Mouse (Mus musculus): ENCODE measurements around the gene Mrpl40. TPM values are rescaled to one million over a fixed set of nuclear protein-coding genes. Genes with fewer than 3 reads are reported as not detected.
"Not testable (repeated sequence)": the region's sequence is repeated elsewhere in the genome, so short reads cannot be mapped to it uniquely, and the experiment has no call there.

The Mrpl40 gene
- total and polyA plus RNA-seq, 2 experiments from 2014 or later: 27.6 to 78.4 TPM

DNA sequence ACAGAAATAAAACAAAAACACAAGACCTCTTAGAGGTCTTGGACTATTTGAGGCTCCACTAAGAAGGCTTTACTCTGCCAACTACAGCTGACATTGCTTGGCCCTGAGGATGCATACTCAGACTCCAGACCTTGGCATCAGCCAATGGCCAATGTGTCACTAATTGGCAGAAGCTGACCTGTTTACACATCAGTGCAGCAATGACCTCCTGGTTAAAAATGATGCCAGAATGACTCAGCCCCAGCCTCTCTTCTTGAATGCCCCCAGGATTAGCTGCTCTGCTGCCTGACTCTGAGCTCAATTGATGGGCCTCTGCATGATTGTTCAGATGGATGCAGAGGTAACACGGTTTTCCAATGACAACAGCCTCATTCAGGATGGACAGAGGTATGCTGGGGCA, 16.5 kb downstream of the Mrpl40 start:
- Histone ChIP-seq H3K4me3 (ENCODE audit: low read depth, low read length) (no peak overlapping the region), H3K9ac (replicated peaks; ENCODE audit: low read length, poor library complexity, severe bottlenecking) (no peak overlapping the region), H3K27ac (ENCODE audit: low read depth, low read length) (no peak overlapping the region), H3K36me3 (ENCODE audit: insufficient read depth, low read length) (no peaks in the 10 kb centered on the region), H3K9me3 (ENCODE audit: low read length) (no peaks in the 10 kb centered on the region), H3K27me3 (ENCODE audit: insufficient read depth, low read length) (no peaks in the 10 kb centered on the region), H3K4me1 (ENCODE audit: insufficient read depth, low read length) (no peaks in the 10 kb centered on the region), H3K4me2 (ENCODE audit: low read depth, low read length, poor library complexity, severe bottlenecking) (no peak overlapping the region)
- 48% methylated on average over 1 of the region's 1 CpGs for WGBS
- DNase-seq (ENCODE audit: low spot score): peak; percentile 26
- no peak for TF ChIP-seq CTCF (IDR thresholded peaks at IDR 0.05)
- no peak for ATAC-seq (ENCODE audit: low FRiP score)

DNA sequence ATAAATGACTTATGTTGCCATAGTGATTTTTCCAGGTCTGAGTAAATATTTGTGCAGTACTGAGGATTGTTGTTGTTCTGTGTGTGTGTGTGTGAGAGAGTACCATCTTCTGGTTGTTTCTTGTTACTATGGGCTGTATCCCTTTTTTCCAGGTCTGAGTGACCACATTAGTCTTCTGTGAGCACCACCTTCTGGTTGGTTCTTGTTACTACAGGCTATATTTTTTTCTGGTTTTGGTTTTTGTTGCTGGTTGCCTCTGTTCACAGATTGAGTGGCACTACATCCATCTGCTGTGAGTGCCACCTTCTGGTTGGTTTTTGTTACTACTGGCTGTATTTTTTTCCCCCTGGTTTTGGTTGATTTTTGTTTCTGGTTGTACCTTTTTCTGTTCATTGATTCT, 18.1 kb downstream of the Mrpl40 start:
- Histone ChIP-seq H3K4me2 (ENCODE audit: low read depth, low read length, poor library complexity, severe bottlenecking) (no peak overlapping the region), H3K9me3 (ENCODE audit: low read length) (no peaks in the 10 kb centered on the region), H3K4me3 (ENCODE audit: low read depth, low read length) (no peak overlapping the region), H3K36me3 (ENCODE audit: insufficient read depth, low read length) (no peaks in the 10 kb centered on the region), H3K4me1 (ENCODE audit: insufficient read depth, low read length) (no peaks in the 10 kb centered on the region), H3K27me3 (ENCODE audit: insufficient read depth, low read length) (no peaks in the 10 kb centered on the region), H3K27ac (ENCODE audit: low read depth, low read length) (no peak overlapping the region), H3K9ac (replicated peaks; ENCODE audit: low read length, poor library complexity, severe bottlenecking) (no peak overlapping the region)
- DNase-seq (ENCODE audit: low spot score) (peak; percentile 88), ATAC-seq (ENCODE audit: low FRiP score) (peak; percentile 87)
- peak; percentile 79 for TF ChIP-seq CTCF (IDR thresholded peaks at IDR 0.05)

DNA sequence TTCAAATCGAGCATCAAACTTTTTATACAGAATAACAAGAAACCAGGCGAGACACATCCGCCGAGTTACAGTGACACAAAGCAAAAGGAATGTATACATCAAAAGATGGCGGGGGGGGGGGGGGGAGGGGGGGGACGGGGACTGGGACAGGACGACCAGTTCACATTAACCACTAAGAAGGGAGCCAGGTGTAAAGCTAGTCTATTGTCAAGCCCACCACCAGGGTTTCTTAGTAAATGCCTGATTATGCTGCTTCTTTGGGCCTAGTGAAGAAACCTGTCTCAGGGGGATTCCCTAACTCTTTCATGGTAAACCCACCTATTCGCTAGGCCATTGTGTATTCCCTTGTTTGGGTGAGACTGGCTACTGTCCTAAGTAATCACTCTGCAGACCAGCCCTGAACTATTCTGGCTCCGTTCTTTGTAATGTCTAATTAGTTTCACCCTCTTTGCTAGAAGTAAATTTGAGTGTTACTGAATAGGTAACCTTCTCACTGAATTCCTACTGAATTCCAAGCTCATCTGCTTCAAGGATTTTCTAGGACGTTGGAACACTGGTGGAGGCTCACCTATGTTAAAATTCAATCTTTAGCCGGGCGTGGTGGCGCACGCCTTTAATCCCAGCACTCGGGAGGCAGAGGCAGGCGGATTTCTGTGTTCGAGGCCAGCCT, 27.0 kb downstream of the Mrpl40 start:
- H3K9ac ChIP-seq (replicated peaks; ENCODE audit: low read length, poor library complexity, severe bottlenecking); DNase-seq (ENCODE audit: low spot score); H3K9me3 ChIP-seq (ENCODE audit: low read length); H3K4me1 ChIP-seq (ENCODE audit: insufficient read depth, low read length); H3K4me2 ChIP-seq (ENCODE audit: low read depth, low read length, poor library complexity, severe bottlenecking); H3K27ac ChIP-seq (ENCODE audit: low read depth, low read length); H3K4me3 ChIP-seq (ENCODE audit: low read depth, low read length); ATAC-seq (ENCODE audit: low FRiP score); H3K27me3 ChIP-seq (ENCODE audit: insufficient read depth, low read length); H3K36me3 ChIP-seq (ENCODE audit: insufficient read depth, low read length): not testable (repeated sequence)
- 91% methylated on average over 15 of the region's 17 CpGs for WGBS

DNA sequence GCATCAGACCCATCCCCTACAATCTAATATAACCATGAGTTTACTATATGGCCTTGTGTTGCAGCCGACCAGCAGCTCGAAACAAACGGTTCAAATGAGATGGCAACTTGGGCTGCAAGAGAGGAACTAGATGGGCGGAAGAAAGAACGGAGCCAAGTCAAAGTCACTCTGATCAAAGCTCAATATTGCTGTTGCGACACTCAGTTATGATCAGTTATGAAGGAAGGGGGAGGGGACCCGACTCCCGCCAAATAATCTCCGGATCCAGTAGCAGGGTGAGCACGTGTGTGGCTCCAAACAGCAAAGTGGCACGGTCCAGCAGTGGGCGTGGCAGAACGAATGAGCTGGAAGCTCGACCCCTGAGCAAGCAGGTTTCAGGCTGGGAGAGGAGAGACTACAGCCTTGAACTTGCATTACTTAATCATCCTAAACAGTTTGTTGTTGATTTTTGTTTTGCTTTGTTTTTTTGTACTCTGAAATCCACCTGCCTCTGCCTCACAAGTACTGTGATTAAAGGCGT, 30.3 kb downstream of the Mrpl40 start:
- WGBS: 93% methylated on average over 15 of the region's 15 CpGs
- DNase-seq (ENCODE audit: low spot score) (no peak), ATAC-seq (ENCODE audit: low FRiP score) (no peak)
- Histone ChIP-seq H3K9me3 (ENCODE audit: low read length) (no peaks in the 10 kb centered on the region), H3K36me3 (ENCODE audit: insufficient read depth, low read length) (no peaks in the 10 kb centered on the region), H3K9ac (replicated peaks; ENCODE audit: low read length, poor library complexity, severe bottlenecking) (no peak overlapping the region), H3K4me1 (ENCODE audit: insufficient read depth, low read length) (no peaks in the 10 kb centered on the region), H3K27ac (ENCODE audit: low read depth, low read length) (no peak overlapping the region), H3K4me3 (ENCODE audit: low read depth, low read length) (no peak overlapping the region), H3K4me2 (ENCODE audit: low read depth, low read length, poor library complexity, severe bottlenecking) (no peak overlapping the region), H3K27me3 (ENCODE audit: insufficient read depth, low read length) (no peaks in the 10 kb centered on the region)
- no peak for TF ChIP-seq CTCF (IDR thresholded peaks at IDR 0.05)

DNA sequence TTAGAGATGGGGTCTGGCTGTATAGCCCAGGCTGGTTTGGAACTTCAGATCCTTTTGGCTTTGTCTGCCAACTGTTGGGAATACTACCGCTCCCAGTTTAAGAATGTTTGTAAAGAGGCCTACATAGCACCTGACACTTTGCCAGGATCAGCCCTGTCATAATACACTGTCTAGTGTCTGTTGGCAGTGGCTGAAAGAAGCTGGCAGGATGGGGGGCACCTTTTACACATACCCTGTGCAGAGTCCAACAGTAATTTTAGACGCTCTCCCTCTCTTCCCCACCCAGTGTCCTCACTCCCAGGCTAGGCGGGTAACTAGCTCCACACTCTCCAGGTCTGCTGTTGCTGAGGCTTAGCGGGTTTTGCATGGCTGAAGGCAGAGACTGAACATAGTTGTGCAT, 38.3 kb downstream of the Mrpl40 start:
- ATAC-seq (ENCODE audit: low FRiP score) (no peak), DNase-seq (ENCODE audit: low spot score) (no peak)
- Histone ChIP-seq H3K9me3 (ENCODE audit: low read length) (no peaks in the 10 kb centered on the region), H3K27ac (ENCODE audit: low read depth, low read length) (no peak overlapping the region), H3K9ac (replicated peaks; ENCODE audit: low read length, poor library complexity, severe bottlenecking) (no peak overlapping the region), H3K36me3 (ENCODE audit: insufficient read depth, low read length) (peaks cover 14% of the 10 kb centered on the region), H3K4me2 (ENCODE audit: low read depth, low read length, poor library complexity, severe bottlenecking) (no peak overlapping the region), H3K4me3 (ENCODE audit: low read depth, low read length) (no peak overlapping the region), H3K27me3 (ENCODE audit: insufficient read depth, low read length) (no peaks in the 10 kb centered on the region), H3K4me1 (ENCODE audit: insufficient read depth, low read length) (no peaks in the 10 kb centered on the region)
- WGBS: 92% methylated on average over 4 of the region's 4 CpGs
- no peak for TF ChIP-seq CTCF (IDR thresholded peaks at IDR 0.05)

DNA sequence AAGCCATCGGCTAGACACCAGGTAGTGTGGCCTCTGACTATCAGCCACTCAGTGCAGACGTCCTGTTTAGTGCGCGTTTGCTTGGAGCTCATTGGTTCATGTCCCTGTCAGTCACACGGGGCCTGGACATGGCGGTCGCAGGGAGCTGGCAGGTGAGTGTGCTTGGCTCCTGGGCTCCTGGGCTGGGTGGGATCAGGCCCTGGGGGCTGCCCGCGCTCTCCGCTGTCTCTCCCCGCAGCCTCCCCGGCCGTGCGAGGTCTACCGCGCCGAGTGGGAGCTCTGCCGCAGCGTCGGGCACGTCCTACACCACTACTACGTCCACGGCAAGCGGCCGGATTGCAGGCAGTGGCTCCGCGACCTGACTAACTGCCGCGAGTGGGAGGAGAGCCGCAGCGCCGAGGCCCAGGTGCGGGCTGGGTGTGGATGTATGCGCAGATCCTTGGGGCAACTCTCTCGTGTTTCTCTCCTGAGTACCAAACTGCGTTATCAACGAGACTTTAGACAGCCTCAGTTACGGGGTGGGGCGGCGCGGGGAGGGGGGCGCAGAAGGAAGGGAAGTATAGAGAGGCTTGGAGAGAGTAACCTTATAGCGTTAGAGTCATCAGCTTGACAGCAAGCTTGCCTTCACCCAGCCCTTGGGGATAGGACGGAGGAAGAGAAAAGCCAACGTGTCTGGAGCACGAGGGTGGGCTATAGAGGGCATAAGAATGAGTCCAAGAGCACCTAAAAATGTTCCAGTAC, 40.0 kb downstream of the Mrpl40 start, which contains the start of the genes 2510002D24Rik and Gm28539:
Gene 2510002D24Rik, plus strand, starts transcription at position 111 of the 741 bp plus-strand sequence.
Gene Gm28539, plus strand, starts transcription at position 117 of the 741 bp plus-strand sequence.
- ATAC-seq (ENCODE audit: low FRiP score) (peak; percentile 97), DNase-seq (ENCODE audit: low spot score) (peak; percentile 94)
- Histone ChIP-seq H3K4me3 (ENCODE audit: low read depth, low read length) (peak within 1 kb of the TSS; percentile 90), H3K36me3 (ENCODE audit: insufficient read depth, low read length) (peaks cover 17% of the 10 kb centered on the region), H3K27me3 (ENCODE audit: insufficient read depth, low read length) (no peaks in the 10 kb centered on the region), H3K4me2 (ENCODE audit: low read depth, low read length, poor library complexity, severe bottlenecking) (peak within 1 kb of the TSS; percentile 74), H3K27ac (ENCODE audit: low read depth, low read length) (peak within 1 kb of the TSS; percentile 87), H3K9me3 (ENCODE audit: low read length) (no peaks in the 10 kb centered on the region), H3K9ac (replicated peaks; ENCODE audit: low read length, poor library complexity, severe bottlenecking) (peak within 1 kb of the TSS; percentile 91), H3K4me1 (ENCODE audit: insufficient read depth, low read length) (no peaks in the 10 kb centered on the region)
- TF ChIP-seq CTCF (IDR thresholded peaks at IDR 0.05): no peak
- WGBS: 1% methylated on average over 45 of the region's 46 CpGs

Measured in midbrain, postnatal 0 days (tissue).